Mouse (Mus musculus) left cerebral cortex, adult 9 months (tissue): Measurements from ENCODE around the gene Phldb1.
A peak's percentile ranks its signal among the peaks of the same experiment; 100 is the strongest.
"Not testable (repeated sequence)": the region's sequence is repeated elsewhere in the genome, so short reads cannot be mapped to it uniquely, and the experiment has no call there.

ENCODE experiments used
- DNase-seq, 2 experiments: peaks; one replicate each; pipeline ENCODE4 v3.0.0; 2022; ENCODE audit warnings: low spot score in 2 of 2

The Phldb1 gene

DNA sequence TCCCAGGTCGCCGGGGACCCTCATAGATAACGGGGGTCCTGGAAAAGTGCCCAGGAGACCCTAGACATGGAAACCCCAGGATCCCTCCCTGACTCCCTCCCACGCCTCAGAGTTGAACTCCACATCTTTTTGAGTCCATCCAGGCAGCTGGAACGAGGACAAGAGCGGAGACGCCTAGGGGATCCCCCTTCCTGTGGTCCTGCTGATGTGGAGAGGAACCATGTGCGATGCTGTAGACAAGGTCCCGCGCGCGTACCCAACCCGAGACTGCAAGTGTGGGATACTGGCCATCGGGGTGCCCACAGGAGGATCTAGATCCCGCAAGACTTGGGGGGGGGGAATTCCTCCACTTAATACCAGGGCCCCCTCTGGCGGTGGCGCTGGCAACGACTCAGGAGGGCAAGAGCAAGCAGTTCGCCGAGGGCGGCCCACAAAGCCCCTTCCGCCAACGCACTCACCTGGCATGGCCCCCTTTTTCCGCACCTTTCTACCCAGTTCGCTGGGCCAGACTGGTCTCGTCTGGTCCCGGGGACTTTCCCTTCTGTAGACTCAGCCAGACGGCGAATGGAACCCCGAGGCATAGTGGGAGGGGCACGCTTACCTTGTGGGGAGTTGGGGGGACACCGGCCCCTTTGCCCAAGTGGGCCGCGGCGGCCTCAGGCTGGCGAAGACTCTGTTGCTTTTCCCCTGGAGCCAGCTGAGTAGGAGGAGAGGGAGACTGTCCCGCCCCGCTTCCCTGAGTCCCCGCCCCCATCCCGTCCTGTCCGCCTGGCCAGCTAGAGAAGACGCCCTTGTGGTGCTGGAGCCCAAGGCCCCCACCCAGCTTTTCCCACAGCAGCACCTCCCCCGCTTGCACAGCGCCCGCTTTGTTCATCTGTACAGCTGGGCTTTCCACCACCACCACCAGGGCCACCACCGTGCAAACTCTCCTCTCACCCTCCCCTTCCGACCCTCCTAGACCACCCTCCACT, at the start of gene Phldb1:
Phldb1 (minus strand) TSS at position 675 of the 971 bp plus-strand sequence.
- DNase-seq = peak in 1 of 2 experiments; percentile 57

DNA sequence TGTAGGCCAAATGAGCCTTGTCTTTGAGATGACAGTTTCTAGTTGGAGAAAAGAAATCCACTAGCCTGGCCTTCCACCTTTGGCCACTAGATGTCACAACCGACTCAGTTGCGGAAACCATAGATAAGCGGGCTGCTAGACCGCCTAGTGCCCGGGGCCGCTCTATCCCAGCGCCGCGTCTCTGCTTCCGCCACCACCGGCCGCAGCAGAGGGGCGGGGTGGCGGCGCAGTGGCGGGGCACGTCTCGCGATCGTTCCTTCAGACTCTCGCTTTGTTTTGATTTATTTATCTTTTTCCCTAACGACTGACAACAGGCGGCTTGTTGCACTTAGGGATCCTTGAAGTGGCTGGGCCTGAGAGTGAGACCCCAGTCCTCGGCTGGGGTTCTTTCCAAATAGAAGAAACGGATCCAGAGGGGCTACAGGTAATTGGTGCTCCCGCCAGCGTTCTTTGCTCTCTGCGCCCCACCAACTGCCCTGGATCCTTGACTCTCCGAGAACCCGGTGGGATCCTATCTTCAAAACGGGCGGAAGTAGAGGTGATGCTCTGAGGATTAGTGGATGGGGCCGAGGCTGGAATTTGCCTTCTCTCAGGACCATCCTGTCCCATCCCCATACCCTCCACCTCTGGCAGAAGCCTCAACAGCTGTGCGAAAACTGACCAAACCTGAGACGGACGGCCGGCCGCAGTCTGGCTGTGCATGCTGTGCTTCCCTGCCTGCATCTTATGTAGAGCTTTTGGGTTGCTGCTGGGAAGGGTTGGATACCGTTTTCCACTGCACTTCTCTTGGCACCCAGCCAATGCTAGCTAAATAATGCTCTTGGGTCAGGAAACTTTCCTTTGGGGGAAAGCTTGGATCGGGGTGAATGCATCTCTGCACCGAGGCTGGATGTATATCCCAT, 38.0 kb upstream of the Phldb1 start:
- peak; percentile 82 to 97 for DNase-seq

DNA sequence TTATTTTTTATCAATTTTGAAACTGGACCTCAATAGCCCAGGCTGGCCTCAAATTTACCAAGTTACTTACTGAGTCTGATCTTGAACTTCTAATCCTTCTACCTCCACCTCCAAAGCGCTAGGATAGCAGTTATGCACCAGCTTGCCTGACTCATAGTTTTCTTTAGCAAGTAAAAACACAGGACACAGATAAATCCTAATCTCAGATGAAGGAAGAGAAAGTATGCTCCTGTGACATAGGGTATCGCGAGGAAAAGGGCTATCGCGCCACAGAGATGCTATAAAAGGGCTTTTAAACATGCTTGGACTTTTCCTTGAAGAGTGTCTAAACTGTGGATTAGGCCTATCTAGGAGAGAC, 37.4 kb upstream of the Phldb1 start:
- no peak for DNase-seq

DNA sequence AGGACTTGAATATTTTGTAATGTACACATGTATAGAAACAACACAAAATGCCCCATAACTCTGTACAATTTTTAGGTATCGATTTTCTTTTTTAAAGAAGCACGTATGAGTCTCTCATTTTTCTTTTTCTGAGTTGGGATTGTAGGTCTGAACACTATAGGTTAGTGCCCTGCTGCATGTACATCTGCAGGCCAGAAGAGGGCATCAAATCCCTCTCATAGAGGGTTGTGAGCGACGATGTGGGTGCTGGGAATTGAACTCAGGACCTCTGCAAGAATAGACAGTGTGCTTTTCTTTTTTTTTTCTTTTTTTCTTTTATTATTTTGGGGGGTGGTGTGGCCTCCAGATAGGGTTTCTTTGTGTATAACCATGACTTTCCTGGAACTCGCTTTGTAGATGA, 36.4 kb upstream of the Phldb1 start:
- DNase-seq = no peak

DNA sequence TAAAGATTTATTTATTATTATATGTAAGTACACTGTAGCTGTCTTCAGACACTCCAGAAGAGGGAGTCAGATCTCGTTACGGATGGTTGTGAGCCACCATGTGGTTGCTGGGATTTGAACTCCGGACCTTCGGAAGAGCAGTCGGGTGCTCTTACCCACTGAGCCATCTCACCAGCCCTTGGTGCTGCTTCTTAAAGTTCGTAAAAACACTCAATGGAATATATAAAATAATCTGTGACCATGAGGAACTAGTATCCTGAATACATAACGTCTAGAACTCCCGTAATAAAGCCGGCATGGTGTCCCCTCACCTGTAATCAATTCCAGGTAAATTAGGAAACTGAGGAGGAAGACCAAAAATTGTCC, 33.0 kb upstream of the Phldb1 start:
- DNase-seq = not testable (repeated sequence)

DNA sequence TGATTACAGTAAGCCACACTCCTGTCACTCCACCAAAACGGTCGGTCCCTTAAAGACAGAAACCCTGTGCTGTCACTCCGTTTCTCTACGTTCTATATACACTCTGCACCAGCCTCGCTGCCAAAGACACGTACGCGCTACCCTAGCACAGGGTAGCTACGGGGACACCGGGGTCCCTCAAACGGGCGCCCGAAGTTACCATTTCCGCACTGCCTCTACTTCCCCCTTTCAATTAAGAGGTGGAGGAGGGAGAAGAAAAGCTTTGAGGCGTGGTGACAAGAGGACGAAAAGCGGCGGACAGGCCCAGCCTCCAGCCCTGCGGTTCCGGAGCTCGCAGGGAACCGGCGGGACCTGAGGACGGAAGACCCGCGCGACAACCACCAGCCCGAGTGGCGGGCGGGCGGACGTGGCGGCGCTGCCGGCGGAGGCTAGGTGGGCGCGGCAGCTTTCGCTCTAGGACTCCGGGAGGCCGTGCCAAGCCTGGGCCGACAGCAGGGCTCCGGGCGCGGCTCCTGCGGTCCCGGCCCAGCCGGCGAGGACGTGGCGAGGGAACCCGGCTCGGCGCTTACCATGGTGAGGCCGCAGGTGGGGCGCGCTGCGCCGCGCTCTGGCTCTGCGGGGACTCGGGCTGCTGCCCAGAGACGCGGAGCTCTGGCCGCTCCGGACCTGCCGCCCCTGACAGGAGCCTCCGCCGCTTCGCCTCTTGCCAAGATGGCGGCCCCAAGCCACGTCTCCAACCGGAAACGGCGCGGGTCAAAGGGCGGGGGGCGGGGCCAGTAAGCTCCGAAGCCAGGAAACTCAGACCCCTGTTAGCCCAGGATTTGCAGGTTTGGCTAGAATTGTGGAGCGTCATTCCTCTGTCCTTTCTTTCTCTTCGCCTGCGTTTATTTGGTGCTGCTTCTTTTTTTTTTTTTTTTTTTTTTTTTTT, 32.4 kb upstream of the Phldb1 start, which contains the start of the genes Arcn1 and Ift46:
Arcn1 (minus strand) TSS at position 745 of the 928 bp plus-strand sequence.
Ift46 (plus strand) TSS at position 808 of the 928 bp plus-strand sequence.
- peak; percentile 50 to 76 for DNase-seq

DNA sequence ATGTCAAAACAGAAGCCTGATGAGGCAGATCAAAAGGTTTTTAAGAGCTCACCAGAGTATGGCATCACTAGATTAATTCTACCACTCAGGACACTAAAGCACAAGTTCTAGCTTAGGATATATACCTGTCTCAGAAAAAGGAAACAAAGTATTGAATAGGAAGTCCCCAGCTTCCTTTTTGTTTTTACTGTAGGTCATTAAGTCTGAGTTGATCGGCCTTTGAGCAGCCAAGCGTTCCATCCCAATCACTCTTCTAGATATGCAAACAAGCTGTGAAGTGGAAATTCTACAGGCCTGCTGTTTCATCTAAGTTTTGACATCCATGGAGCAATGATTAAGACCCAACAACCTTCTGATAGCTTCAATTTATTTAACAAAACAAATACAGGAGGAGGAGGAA, 25.9 kb upstream of the Phldb1 start:
- DNase-seq = no peak

DNA sequence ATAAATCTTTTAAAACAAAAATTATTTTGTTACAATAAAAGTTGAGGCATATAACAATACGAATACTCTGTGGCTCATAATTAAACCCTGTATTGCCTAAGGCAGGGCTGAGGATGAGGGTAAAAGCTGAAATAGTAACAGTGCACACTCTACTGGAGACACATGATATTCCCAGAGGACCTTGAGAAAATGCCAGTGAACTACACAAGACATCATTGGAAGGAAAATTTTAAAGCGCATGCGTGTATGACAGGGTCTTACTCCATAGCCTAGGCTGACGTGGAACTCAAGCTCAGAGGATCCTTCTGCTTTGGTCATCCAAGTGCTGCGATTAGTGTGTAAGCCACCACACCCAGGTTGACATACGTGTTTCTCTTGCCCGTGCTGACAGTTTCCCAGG, 13.5 kb upstream of the Phldb1 start:
- DNase-seq = no peak

DNA sequence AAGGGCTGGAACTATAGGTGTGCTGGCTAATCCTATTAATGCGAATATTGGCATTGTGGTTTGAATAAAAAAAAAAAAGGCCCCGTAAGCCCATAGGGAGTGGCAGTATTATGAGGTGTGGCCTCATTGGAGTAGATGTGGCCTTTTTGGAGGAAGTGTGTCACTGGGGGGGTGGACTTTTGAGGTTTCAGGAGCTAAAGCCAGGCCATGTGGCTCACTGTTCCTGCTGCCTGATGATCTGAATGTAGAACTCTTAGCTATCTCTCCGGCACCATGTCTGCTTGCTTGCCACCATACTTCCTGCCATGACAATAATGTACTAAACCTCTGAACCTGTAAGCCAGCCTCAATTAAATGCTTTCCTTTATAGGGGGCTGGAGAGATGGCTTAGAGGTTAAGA, 12.3 kb upstream of the Phldb1 start:
- no peak for DNase-seq

DNA sequence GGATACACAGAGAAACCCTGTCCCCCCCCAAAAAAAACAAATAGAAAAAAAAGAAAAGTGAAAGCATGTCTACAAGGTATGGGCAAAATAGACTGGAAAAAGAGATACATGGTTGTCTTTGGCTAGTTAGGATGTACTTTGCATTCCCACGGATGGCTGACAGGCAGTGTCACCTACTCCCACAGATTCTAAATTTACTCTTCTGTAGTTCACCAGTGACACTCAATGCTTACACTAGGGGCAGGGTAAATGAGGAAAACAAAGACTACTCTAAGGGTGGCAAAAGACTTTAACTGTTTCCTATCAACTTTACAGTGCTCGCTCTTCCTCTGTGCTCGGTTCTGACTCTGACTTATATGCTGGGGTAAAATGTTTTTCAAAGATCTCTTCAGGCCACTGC, 11.7 kb upstream of the Phldb1 start:
- DNase-seq = no peak

DNA sequence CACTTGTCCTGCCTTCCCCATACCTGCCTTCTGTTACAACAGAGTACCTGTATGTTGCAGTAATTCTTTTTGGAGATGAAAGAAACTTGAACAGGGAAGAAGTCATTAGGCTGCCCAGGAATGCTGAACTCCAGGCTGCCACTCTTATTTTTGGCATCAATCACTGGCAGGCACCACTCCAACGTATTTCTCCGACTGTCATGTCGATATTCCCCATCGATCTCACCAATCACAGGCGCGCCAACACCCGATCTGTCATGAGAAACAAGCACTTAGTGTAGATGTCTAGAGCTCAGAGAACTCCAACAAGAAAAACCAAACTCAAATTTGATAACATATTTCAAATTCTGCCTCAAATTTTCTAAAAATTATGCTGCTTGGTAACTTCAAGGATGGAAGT, 10.4 kb upstream of the Phldb1 start:
- DNase-seq = no peak

DNA sequence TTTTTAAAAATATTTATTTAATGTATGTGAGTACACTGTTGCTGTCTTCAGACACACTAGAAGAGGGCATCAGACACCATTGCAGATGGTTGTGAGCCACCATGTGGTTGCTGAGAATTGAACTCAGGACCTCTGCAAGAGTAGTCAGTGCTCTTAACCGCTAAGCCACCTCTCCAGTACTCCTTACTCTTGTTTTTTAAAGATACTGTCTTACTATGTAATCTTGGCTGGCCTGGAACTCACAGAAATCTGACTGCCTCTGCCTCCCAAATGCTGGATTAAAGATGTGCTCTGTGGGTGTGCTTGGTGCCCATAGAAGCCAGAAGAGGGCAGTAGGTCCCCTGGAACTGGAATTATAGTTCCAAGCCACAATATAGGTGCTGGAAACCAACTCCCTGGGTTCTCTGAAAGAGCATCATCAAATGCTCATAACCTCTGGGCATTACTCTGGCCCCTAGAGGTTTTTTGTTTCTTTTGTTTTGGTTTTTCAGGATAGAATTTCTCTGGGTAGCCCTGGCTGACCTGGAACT, 5.7 kb upstream of the Phldb1 start:
- DNase-seq = no peak

DNA sequence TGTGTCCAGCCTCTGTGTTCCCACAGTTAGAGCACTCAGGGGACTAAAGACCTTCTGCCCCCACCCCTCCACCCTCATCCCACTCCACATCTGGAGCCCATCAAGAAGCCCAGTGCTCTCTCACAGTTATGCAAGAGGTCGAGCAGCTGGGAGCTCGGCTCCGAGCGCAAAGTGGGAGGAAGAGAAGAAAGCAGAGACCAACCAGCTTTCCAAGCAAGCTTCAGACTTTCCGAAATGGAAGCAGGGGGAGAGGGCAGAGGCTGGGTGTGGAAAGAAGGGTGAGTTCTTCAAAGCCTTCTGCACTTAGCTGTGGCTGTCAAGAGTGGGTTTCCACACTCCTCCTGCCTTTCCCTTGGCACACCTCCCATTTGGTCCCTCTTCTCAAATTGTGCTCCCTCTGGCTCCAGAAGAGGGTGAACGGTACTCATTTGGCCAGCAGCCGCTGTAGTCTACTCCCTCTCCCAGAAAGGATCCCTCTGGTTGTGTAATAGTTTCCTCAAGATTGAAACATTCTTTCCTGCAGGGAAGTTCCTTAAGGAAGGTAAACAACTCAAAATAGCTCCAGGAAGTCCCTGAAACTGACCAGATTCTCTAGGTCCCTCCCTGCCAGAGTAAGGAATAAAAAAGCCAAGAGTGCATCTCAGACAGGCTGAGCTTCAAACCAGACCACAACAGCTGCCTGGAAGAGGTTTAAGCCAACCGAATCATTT, 2.4 kb upstream of the Phldb1 start:
- DNase-seq = no peak

DNA sequence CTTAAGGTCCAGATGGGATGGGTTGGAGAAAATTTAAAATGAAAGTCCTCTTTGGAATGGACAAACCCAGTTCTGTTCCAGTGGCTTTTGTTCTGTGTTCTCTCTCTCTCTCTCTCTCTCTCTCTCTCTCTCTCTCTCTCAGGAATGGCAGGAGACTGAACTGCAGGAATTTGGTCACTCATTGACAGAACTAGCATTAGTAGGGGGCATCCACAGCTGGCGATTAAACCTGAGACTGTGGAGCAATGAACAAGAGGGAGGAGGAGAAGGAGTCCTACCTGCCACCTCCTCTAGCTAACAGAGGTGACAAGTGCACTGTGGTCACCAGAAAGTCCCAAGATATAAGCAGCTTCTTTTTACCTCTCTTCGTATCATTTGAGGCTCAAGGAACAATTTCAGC, 1.3 kb upstream of the Phldb1 start:
- DNase-seq = no peak

DNA sequence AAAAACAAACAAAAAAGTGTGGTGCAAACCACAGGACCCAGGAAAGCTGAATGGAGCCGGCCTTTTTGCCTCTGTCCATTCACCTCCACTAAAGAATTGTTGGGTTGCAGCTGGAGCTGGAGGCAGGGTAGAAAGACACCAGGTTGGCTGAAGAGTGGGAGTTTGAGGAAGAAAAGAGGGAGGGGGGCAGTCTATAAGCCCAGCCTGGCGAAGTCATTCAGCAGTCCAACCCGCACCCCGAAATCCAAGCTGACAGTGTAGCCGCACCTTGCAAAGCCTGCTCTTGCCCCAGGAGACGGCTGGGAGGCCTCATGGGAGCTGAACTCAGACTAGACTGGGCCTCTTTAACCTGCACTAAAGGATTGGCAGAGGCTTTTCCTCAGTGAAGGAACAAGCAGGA, 888 bp upstream of the Phldb1 start:
- DNase-seq = no peak

DNA sequence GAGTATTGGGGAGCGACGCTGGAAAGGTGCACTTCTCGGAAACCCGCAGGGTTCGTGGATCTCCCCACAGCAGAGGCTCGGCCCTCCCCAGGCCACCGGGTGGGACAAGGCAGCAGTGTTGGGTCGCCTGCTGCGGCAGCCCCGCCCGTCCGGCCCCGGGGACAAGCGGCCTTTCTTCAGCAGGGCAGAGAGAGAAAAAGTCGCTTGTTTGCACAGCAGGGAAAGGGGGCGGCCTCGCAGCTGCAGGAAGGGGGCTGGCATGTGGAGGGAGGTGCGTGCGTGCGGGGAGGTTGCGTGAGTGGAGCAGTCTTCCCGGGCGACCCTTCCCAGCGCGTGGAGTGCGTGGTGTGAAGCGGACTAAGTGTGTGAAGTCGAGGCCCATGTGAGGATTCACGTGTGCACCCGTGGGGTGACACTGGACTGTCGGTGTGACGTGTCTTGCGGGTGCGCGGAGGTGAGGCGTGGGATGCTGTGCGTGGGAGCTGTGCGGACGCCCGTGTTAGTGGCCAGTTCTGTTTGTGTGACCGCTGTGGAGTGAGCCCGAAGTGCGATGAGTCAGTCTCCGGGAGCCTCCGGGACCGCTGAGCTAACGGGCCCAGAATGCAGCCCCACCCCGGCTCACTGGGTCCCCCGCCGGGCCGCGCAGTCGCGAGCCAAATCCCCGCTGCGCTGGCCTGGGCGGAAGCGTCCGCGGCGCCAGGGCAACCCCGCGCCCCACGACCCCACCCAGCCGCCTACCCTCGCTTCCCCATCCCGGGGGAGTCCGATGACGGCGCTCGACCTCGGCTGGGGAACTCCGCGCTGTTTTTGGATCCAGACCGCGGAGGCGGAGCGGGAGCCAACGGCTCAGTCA, 1.1 kb downstream of the Phldb1 start:
- DNase-seq = peak in 1 of 2 experiments; percentile 52

DNA sequence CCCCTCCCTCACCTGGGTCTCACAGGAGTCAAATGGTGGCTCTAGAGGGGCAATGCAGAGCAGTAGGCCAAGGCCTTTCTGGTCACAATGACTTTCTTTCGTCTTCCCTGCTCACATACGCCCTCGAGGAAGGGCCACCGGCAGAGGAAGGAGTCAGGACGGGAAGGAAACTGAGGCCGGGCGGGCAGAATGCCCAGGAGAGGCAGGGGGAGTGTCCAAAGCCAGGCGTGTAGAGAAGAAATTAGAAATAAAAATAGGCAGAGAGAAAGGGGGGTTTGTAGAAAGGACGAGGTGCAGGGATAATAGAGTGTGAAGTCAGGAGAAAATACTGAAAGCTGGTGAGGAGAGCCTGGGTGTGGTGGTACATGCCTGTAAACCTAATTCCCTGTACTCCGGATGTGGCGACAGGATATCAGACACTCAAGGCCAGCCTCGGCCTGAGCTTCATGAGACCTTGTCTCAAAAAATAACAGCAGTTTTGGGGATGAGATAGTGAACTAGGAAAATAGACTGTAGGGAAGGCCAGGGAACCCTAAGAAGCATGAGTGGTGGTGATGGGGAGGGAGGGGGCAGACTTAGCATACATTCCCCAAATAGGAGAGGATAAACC, 2.0 kb downstream of the Phldb1 start:
- DNase-seq = no peak

DNA sequence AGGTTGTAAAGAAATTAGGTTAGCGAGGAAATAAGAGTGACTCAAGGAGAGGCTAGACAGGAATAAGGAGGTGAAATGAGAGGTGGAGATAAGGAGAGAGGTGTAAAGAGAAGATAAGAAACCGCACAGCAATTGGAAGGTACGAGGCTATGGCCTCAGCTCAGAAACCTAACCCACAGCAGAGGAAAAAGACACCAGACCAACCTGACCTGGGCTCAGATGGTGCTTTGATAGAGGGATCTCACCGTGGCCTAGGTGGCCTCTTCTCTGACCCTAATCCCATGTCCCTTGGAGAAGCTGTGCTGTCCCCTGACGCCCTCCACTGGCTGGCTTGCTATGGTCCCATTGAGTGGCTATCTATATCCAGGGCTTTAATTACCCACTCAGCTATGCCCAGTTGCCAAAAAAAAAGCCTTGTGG, 2.9 kb downstream of the Phldb1 start:
- DNase-seq = no peak

DNA sequence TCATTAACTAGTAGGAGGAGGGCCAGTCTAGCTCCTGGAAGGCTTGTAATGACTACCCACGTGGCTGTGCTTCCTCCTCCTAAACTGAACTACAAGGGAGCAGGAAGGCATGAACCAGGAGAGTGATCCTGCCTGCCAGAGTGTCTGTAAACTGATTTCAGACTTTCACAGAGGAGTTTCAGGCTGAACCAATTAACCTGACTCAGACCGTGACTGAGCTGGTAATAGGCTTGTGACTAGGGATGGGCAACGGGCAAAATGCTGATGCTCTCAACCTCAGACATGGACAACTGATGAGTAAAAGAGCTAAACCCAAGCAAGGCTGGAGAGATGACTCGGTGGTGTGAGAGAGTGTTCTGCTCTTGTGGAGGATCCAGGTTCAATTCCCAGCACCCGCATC, 7.6 kb downstream of the Phldb1 start:
- DNase-seq = no peak
